Mouse (Mus musculus) left cerebral cortex, adult 9 months (tissue): ENCODE measurements around the gene Large1.

Experiments
- DNase-seq, 2 experiments: peaks; one replicate each; pipeline ENCODE4 v3.0.0; 2022; ENCODE audit warnings: low spot score in 2 of 2

Gene Large1

DNA sequence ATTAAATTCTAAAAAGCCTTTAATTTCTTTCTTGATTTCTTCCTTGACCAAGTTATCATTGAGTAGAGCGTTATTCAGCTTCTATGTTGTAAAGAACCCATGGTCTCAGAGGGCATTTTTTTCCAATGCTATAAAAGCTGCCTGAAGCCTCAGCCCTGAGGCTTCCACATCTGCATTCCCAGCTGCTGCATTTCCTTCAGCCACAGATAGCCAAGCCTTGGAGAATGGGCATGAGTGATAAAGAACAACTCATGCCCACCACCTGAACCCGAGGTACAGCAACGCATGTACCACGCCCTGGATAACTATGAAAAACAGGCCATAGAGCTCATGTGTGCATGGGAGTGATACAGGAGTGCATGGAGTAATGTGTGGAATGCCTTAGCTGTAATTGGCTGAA, 572.7 kb downstream of the Large1 start:
- no peak for DNase-seq

DNA sequence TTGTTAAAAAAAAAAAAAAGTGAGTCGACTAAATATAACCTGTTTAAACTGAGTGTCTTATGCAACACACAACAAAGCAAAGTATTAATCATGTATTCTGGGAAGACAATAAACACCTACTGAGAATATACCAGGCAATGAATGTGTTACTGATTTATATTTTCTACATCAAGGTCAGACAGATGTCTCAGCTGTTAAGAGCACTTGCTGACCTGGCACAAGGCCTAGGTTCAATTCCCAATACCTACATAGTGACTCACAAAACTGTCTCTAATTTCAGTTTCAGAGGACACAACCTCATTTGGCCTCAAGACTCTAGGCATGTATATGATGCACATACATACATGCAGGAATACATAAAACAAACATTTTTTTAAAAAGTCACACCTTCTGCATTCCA, 575.5 kb downstream of the Large1 start:
- DNase-seq = no peak

DNA sequence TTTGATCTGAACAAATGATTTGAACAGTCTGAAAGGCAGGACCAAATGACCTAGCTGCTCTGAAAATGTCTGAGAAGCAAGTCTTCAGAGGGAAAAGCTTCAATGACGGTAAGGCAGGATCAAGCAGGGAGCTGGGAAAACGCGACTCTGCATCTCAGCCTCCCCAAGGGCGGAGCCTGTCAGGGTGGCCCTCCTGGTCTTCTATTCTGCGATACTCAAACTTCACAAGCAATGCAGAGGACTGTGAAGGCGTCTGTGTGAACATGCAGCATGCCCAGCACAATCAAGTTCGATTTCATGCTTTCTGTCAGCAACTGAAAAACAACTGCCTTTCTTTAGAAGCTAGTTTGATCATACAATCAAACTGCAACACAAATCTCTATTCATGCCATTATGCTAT, 586.6 kb downstream of the Large1 start:
- no peak for DNase-seq

DNA sequence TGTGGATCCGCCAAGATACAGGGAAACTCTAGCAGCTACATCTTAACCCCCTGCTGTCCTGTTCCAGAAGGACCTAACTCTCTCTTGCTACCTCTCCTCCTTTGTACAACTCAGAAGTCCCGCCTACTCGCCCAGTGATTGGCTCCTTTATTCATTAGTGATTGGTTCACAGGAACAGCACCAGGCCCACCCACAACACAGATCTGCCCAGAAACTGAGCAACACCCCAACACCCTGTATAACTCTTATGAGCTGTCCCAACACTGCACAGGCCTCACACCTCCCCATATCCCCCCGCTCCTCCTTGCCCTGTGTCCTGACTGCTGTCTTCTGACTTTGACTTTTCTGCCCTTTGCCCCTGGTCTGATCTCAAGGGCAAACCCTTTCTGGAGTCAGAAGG, 587.6 kb downstream of the Large1 start:
- DNase-seq = no peak
